Mouse (Mus musculus): ENCODE measurements around the gene Cers6. TPM values are rescaled to one million over a fixed set of nuclear protein-coding genes. Genes with fewer than 3 reads are reported as not detected.
A peak's percentile ranks its signal among the peaks of the same experiment; 100 is the strongest.

Cers6 gene
- total and polyA plus RNA-seq, 2 experiments: 3.9 to 16.0 TPM

DNA sequence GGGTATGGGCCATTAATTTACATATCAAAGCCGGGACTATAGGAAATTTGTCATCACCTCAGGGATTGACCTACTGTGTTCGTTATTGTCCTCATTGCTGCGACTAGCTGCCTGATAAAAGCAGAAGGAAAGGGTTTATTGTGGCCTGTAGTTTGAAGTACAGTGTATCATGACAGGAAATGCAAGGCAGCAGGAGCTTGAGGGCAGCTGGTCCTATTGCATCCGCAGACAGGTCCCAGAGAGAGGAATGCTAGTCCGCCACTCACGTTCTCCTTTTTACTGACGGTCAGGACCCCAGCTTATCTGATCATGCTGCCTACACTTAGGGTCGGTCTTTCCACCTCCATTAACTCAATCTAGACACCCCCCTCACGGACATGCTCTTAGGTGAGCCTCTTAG lies 273.7 kb downstream of the Cers6 start:
- DNase-seq (ENCODE audit: extremely low read depth, low read depth, low spot score): no peak
- TF ChIP-seq POLR2A (IDR thresholded peaks at IDR 0.05; ENCODE audit: extremely low read depth, insufficient read depth, low read length): no peak
- no peak for TF ChIP-seq CTCF (IDR thresholded peaks at IDR 0.05; ENCODE audit: low read depth, low read length)
- Histone ChIP-seq H3K27ac (replicated peaks; ENCODE audit: insufficient read depth, low read depth, low read length) (peak overlapping the region; percentile 86), H3K36me3 (ENCODE audit: control insufficient read depth, insufficient read depth, low read length) (no peaks in the 10 kb centered on the region), H3K9ac (ENCODE audit: low read depth, low read length) (no peak overlapping the region), H3K4me3 (ENCODE audit: insufficient read depth, low read depth, low read length) (no peak overlapping the region), H3K4me1 (ENCODE audit: control insufficient read depth, insufficient read depth, low read length) (peaks cover 17% of the 10 kb centered on the region), H3K27me3 (ENCODE audit: control insufficient read depth, insufficient read depth, low read length) (no peaks in the 10 kb centered on the region), H3K79me2 (ENCODE audit: control insufficient read depth, insufficient read depth, low read length) (no peaks in the 10 kb centered on the region; the same call in 1 of the 2 replicates)
- WGBS: 73% methylated on average over 9 of the region's 9 CpGs

GRCm38 (mm10) chr2:69135661-69136576 lies 274.7 kb downstream of the Cers6 start, which contains the start of gene Nostrin:
Gene Nostrin (plus strand): TSS chr2:69135800.
- no peaks in the 10 kb centered on the region for H3K27me3 ChIP-seq (ENCODE audit: control insufficient read depth, insufficient read depth, low read length)
- 6% methylated on average over 15 of the region's 15 CpGs for WGBS
- H3K4me1 ChIP-seq (ENCODE audit: control insufficient read depth, insufficient read depth, low read length): peaks cover 20% of the 10 kb centered on the region
- H3K36me3 ChIP-seq (ENCODE audit: control insufficient read depth, insufficient read depth, low read length): no peaks in the 10 kb centered on the region
- H3K4me3 ChIP-seq (ENCODE audit: insufficient read depth, low read depth, low read length): peak within 1 kb of the TSS; percentile 58
- H3K27ac ChIP-seq (replicated peaks; ENCODE audit: insufficient read depth, low read depth, low read length): peak within 1 kb of the TSS; percentile 86
- H3K79me2 ChIP-seq (ENCODE audit: control insufficient read depth, insufficient read depth, low read length): no peaks in the 10 kb centered on the region; the same call in 1 of the 2 replicates
- H3K9ac ChIP-seq (ENCODE audit: low read depth, low read length): peak within 1 kb of the TSS; percentile 69
- TF ChIP-seq CTCF (IDR thresholded peaks at IDR 0.05; ENCODE audit: low read depth, low read length) (no peak), POLR2A (IDR thresholded peaks at IDR 0.05; ENCODE audit: extremely low read depth, insufficient read depth, low read length) (no peak)
- DNase-seq (ENCODE audit: extremely low read depth, low read depth, low spot score): peak; percentile 96

DNA sequence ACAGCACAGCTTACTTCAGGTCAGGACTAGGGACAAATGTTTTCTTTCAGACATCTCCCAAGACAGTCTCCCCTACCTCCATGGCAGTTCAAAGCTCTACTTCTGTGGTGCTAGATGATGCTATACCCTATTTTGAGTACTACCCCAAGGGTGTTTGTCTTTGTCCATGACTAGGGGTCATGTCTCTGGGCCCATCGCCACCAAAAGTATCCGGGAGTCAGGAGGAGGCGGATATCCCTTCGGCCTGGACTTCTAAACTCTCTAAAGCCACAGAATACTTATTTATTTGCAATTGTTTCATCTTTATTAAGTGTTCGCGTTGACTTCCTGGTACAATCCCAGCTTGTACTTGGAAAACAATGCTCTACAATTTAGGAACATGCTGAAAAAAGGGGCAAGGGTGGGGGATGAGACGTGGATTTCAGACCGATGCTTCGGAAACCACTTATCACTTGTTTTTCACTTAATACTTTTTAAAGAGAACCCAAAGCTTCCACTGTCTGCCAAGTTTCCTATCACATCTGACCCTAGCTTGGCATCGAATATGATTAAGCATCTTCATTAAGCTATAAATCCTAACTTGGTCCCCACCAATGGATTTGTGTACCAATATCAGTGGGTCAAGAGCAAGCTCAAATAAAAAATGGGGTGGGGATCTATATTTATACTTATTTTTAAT lies 276.3 kb downstream of the Cers6 start:
- Histone ChIP-seq H3K36me3 (ENCODE audit: control insufficient read depth, insufficient read depth, low read length) (no peaks in the 10 kb centered on the region), H3K4me1 (ENCODE audit: control insufficient read depth, insufficient read depth, low read length) (peaks cover 13% of the 10 kb centered on the region), H3K27ac (replicated peaks; ENCODE audit: insufficient read depth, low read depth, low read length) (peak overlapping the region; percentile 80; the same call in 1 of the 2 replicates), H3K79me2 (ENCODE audit: control insufficient read depth, insufficient read depth, low read length) (peaks cover 4% of the 10 kb centered on the region; the same call in 1 of the 2 replicates), H3K4me3 (ENCODE audit: insufficient read depth, low read depth, low read length) (peak overlapping the region; percentile 58; the same call in 1 of the 2 replicates), H3K9ac (ENCODE audit: low read depth, low read length) (no peak overlapping the region), H3K27me3 (ENCODE audit: control insufficient read depth, insufficient read depth, low read length) (no peaks in the 10 kb centered on the region)
- no peak for TF ChIP-seq POLR2A (IDR thresholded peaks at IDR 0.05; ENCODE audit: extremely low read depth, insufficient read depth, low read length)
- no peak for TF ChIP-seq CTCF (IDR thresholded peaks at IDR 0.05; ENCODE audit: low read depth, low read length)
- DNase-seq (ENCODE audit: extremely low read depth, low read depth, low spot score): no peak
- WGBS: 60% methylated on average over 10 of the region's 10 CpGs

GRCm38 (mm10) chr2:69138759-69139158 lies 277.5 kb downstream of the Cers6 start:
- Histone ChIP-seq H3K36me3 (ENCODE audit: control insufficient read depth, insufficient read depth, low read length) (no peaks in the 10 kb centered on the region), H3K4me3 (ENCODE audit: insufficient read depth, low read depth, low read length) (no peak overlapping the region), H3K27ac (replicated peaks; ENCODE audit: insufficient read depth, low read depth, low read length) (no peak overlapping the region), H3K4me1 (ENCODE audit: control insufficient read depth, insufficient read depth, low read length) (peaks cover 12% of the 10 kb centered on the region), H3K79me2 (ENCODE audit: control insufficient read depth, insufficient read depth, low read length) (peaks cover 4% of the 10 kb centered on the region; the same call in 1 of the 2 replicates), H3K27me3 (ENCODE audit: control insufficient read depth, insufficient read depth, low read length) (no peaks in the 10 kb centered on the region), H3K9ac (ENCODE audit: low read depth, low read length) (no peak overlapping the region)
- no peak for DNase-seq (ENCODE audit: extremely low read depth, low read depth, low spot score)
- 56% methylated on average over 4 of the region's 4 CpGs for WGBS
- no peak for TF ChIP-seq POLR2A (IDR thresholded peaks at IDR 0.05; ENCODE audit: extremely low read depth, insufficient read depth, low read length)
- TF ChIP-seq CTCF (IDR thresholded peaks at IDR 0.05; ENCODE audit: low read depth, low read length): no peak

- peaks cover 4% of the 10 kb centered on the region; the same call in 1 of the 2 replicates for H3K79me2 ChIP-seq (ENCODE audit: control insufficient read depth, insufficient read depth, low read length)
- peaks cover 6% of the 10 kb centered on the region; the same call in 1 of the 2 replicates for H3K36me3 ChIP-seq (ENCODE audit: control insufficient read depth, insufficient read depth, low read length)
- H3K4me1 ChIP-seq (ENCODE audit: control insufficient read depth, insufficient read depth, low read length): peaks cover 10% of the 10 kb centered on the region
- TF ChIP-seq POLR2A (IDR thresholded peaks at IDR 0.05; ENCODE audit: extremely low read depth, insufficient read depth, low read length): no peak
- no peak for TF ChIP-seq CTCF (IDR thresholded peaks at IDR 0.05; ENCODE audit: low read depth, low read length)
- DNase-seq (ENCODE audit: extremely low read depth, low read depth, low spot score): peak; percentile 66
- no peaks in the 10 kb centered on the region for H3K27me3 ChIP-seq (ENCODE audit: control insufficient read depth, insufficient read depth, low read length)
- H3K9ac ChIP-seq (ENCODE audit: low read depth, low read length): no peak overlapping the region
- H3K4me3 ChIP-seq (ENCODE audit: insufficient read depth, low read depth, low read length): no peak overlapping the region
- peak overlapping the region; percentile 12; the same call in 1 of the 2 replicates for H3K27ac ChIP-seq (replicated peaks; ENCODE audit: insufficient read depth, low read depth, low read length)
- WGBS: 7% methylated on average over 2 of the region's 2 CpGs
These were observed 279.0 kb downstream of the Cers6 start for GRCm38 (mm10) chr2:69140215-69140614.

Measured in liver, adult 2 months (tissue).